Mouse (Mus musculus) MEL (cell line): ENCODE data around the gene Eef2k. TPM values are rescaled to one million over a fixed set of nuclear protein-coding genes. Genes with fewer than 3 reads are reported as not detected.

ENCODE experiments used
- DNase-seq: peaks from one replicate; pipeline ENCODE4 v3.0.0; 2011; ENCODE audit warnings: low read depth, low spot score
- H3K27ac ChIP-seq: 2 replicates; pipeline ENCODE4 v1.5.1; 2012; ENCODE audit warnings: low read depth, mild to moderate bottlenecking, control low read depth, low read length, moderate library complexity; ENCODE audit not compliant: control insufficient read depth
- H3K27me3 ChIP-seq, 2 experiments: fragments of 150-350 bp in 1 of 2; sonication (generic) in 1 of 2; 2 replicates each; pipeline ENCODE4 v1.6.1; 2012; ENCODE audit warnings: low read length in 2 of 2, mild to moderate bottlenecking in 2 of 2, improper control_type of control experiment in 1 of 2, moderate library complexity in 1 of 2; ENCODE audit not compliant: insufficient read depth in 2 of 2, control insufficient read depth in 1 of 2
- H3K36me3 ChIP-seq, 2 experiments: 2 replicates each; pipeline ENCODE4 v1.6.1; 2012 to 2014; ENCODE audit warnings: low read length in 2 of 2, improper control_type of control experiment in 1 of 2, inconsistent platforms in 1 of 2, mild to moderate bottlenecking in 1 of 2; ENCODE audit not compliant: insufficient read depth in 2 of 2, control insufficient read depth in 1 of 2
- H3K4me1 ChIP-seq, 2 experiments: fragments of 150-350 bp in 1 of 2; sonication (generic) in 1 of 2; 2 replicates each; pipeline ENCODE4 v1.6.1; 2012; ENCODE audit warnings: low read length in 2 of 2, improper control_type of control experiment in 1 of 2, mild to moderate bottlenecking in 1 of 2; ENCODE audit not compliant: insufficient read depth in 2 of 2, control insufficient read depth in 1 of 2
- H3K4me3 ChIP-seq, 2 experiments: fragments of 150-350 bp in 1 of 2; sonication (generic) in 1 of 2; 2 replicates each; pipeline ENCODE4 v1.5.1; 2012; ENCODE audit warnings: low read depth in 2 of 2, low read length in 2 of 2, mild to moderate bottlenecking in 2 of 2, moderate library complexity in 2 of 2, control low read depth in 1 of 2, improper control_type of control experiment in 1 of 2; ENCODE audit not compliant: control insufficient read depth in 1 of 2, insufficient read depth in 1 of 2
- H3K79me2 ChIP-seq: 2 replicates; pipeline ENCODE4 v1.6.1; 2012; ENCODE audit warnings: mild to moderate bottlenecking, low read length, moderate library complexity; ENCODE audit not compliant: control insufficient read depth, poor library complexity, insufficient read depth
- H3K9ac ChIP-seq: 2 replicates; pipeline ENCODE4 v1.6.1; 2012; ENCODE audit warnings: low read depth, mild to moderate bottlenecking, control low read depth, low read length, moderate library complexity; ENCODE audit not compliant: control insufficient read depth, poor library complexity, severe bottlenecking
- H3K9me3 ChIP-seq: fragments of 150-350 bp; sonication (generic); replicated peaks from 2 replicates; pipeline ENCODE4 v1.6.1; 2012; ENCODE audit warnings: mild to moderate bottlenecking, low read length, improper control_type of control experiment, moderate library complexity; ENCODE audit not compliant: insufficient read depth
- E2F4 ChIP-seq: IDR thresholded peaks from 2 replicates; pipeline ENCODE4 v1.6.1; 2011; ENCODE audit warnings: low read depth, low read length, improper control_type of control experiment, borderline replicate concordance
- EP300 ChIP-seq, 2 experiments: IDR thresholded peaks; 2 replicates each; pipeline ENCODE4 v1.6.1; 2011; ENCODE audit warnings: improper control_type of control experiment in 2 of 2, low read length in 2 of 2, low read depth in 1 of 2, mild to moderate bottlenecking in 1 of 2
- ETS1 ChIP-seq: IDR thresholded peaks from 2 replicates; pipeline ENCODE4 v1.6.1; 2012; ENCODE audit warnings: low read depth, mild to moderate bottlenecking, inconsistent platforms, low read length, improper control_type of control experiment, moderate library complexity
- GABPA ChIP-seq: IDR thresholded peaks from 2 replicates; pipeline ENCODE4 v1.6.1; 2012; ENCODE audit warnings: low read depth, mild to moderate bottlenecking, inconsistent platforms, low read length, improper control_type of control experiment, moderate library complexity
- GATA1 ChIP-seq: IDR thresholded peaks from 2 replicates; pipeline ENCODE4 v1.6.1; 2011; ENCODE audit warnings: low read depth, low read length, improper control_type of control experiment
- KAT2A ChIP-seq: conservative IDR thresholded peaks from 2 replicates; pipeline ENCODE4 v1.6.1; 2012; ENCODE audit warnings: low read depth, low read length, improper control_type of control experiment, inconsistent platforms
- MYB ChIP-seq: IDR thresholded peaks from 2 replicates; pipeline ENCODE4 v1.6.1; 2011; ENCODE audit warnings: mild to moderate bottlenecking, low read depth, low read length, improper control_type of control experiment
- MYC ChIP-seq: IDR thresholded peaks from 2 replicates; pipeline ENCODE4 v1.6.1; 2011; ENCODE audit warnings: low read depth, mild to moderate bottlenecking, low read length, improper control_type of control experiment, moderate library complexity
- NELFE ChIP-seq: IDR thresholded peaks from 2 replicates; pipeline ENCODE4 v1.6.1; 2011; ENCODE audit warnings: low read depth, low read length, improper control_type of control experiment
- POLR2AphosphoS2 ChIP-seq: IDR thresholded peaks from 2 replicates; pipeline ENCODE4 v1.6.1; 2011; ENCODE audit warnings: low read length, improper control_type of control experiment
- RCOR1 ChIP-seq: IDR thresholded peaks from 2 replicates; pipeline ENCODE4 v1.6.1; 2012; ENCODE audit warnings: low read depth, mild to moderate bottlenecking, inconsistent platforms, low read length, improper control_type of control experiment
- SMC3 ChIP-seq: IDR thresholded peaks from 2 replicates; pipeline ENCODE4 v1.6.1; 2011; ENCODE audit warnings: low read depth, low read length, improper control_type of control experiment
- TBP ChIP-seq: IDR thresholded peaks from 2 replicates; pipeline ENCODE4 v1.8.0; 2011; ENCODE audit warnings: low read depth, low read length, improper control_type of control experiment
- TCF12 ChIP-seq: IDR thresholded peaks from 2 replicates; pipeline ENCODE4 v1.6.1; 2014; ENCODE audit warnings: low read depth, mild to moderate bottlenecking, inconsistent platforms, low read length, improper control_type of control experiment, moderate library complexity
- UBTF ChIP-seq: IDR thresholded peaks from 2 replicates; pipeline ENCODE4 v1.6.1; 2012; ENCODE audit warnings: low read depth, mild to moderate bottlenecking, inconsistent platforms, low read length, improper control_type of control experiment, moderate library complexity, borderline replicate concordance; ENCODE audit not compliant: insufficient read depth
- USF1 ChIP-seq: IDR thresholded peaks from 2 replicates; pipeline ENCODE4 v1.6.1; 2014; ENCODE audit warnings: low read depth, mild to moderate bottlenecking, inconsistent platforms, low read length, improper control_type of control experiment, moderate library complexity
- ZC3H11A ChIP-seq: IDR thresholded peaks from 2 replicates; pipeline ENCODE4 v1.6.1; 2012; ENCODE audit warnings: low read depth, mild to moderate bottlenecking, inconsistent platforms, low read length, improper control_type of control experiment
- polyA plus RNA-seq, 2 experiments: library from polyadenylated mRNA; stranded (reverse) in 1 of 2; unstranded in 1 of 2; fragments of >175 nt in 1 of 2; fragments of >200 nt in 1 of 2; gene quantifications; 2 replicates each; pipeline versions ENCODE4 v1.2.1 to v1.2.4; 2012; ENCODE audit warnings: low replicate concordance in 2 of 2, low read depth in 1 of 2; ENCODE audit not compliant: insufficient read length in 2 of 2, insufficient read depth in 1 of 2, missing spikeins in 1 of 2
- total RNA-seq: library from RNA; depleted of rRNA; stranded (reverse); fragments of 300-350 nt; gene quantifications from 2 replicates; pipeline ENCODE4 v1.2.3, GENCODE M21; 2012

Eef2k gene
- total and polyA plus RNA-seq, 3 experiments, result 56.2 to 69.2 TPM; not detected in 1

- Histone ChIP-seq H3K79me2 (peaks cover 1% of the 10 kb centered on the region; the same call in 1 of the 2 replicates), H3K9me3 (no peaks in the 10 kb centered on the region), H3K27ac (no peak overlapping the region; the same call in 1 of the 2 replicates), H3K27me3 (no peaks in the 10 kb centered on the region), H3K9ac (no peak overlapping the region), H3K36me3 (peaks cover 0 to 39% of the 10 kb centered on the region in 2 experiments; a peak in 3 of 4 replicates), H3K4me3 (no peak overlapping the region), H3K4me1 (peaks cover 35 to 40% of the 10 kb centered on the region in 2 experiments)
- DNase-seq, result no peak
- TF ChIP-seq E2F4 (no peak), POLR2AphosphoS2 (no peak), GABPA (no peak), UBTF (no peak), ETS1 (0 out of 2 replicates have a peak, but pooled peaks have one; percentile 16), SMC3 (no peak), NELFE (no peak), TBP (no peak), ZC3H11A (no peak), TCF12 (no peak), GATA1 (no peak), EP300 (IDR thresholded peaks at IDR 0.05; ENCODE audit: low read depth in 1 of 2, low read length in 2 of 2) (peak in 1 of 2 experiments; percentile 26; a peak in 1 of 4 replicates), KAT2A (no peak), MYC (no peak), RCOR1 (0 out of 2 replicates have a peak, but pooled peaks have one; percentile 4)
These were observed 7.5 kb downstream of the Eef2k start for GRCm38 (mm10) chr7:120850165-120850564.

DNA sequence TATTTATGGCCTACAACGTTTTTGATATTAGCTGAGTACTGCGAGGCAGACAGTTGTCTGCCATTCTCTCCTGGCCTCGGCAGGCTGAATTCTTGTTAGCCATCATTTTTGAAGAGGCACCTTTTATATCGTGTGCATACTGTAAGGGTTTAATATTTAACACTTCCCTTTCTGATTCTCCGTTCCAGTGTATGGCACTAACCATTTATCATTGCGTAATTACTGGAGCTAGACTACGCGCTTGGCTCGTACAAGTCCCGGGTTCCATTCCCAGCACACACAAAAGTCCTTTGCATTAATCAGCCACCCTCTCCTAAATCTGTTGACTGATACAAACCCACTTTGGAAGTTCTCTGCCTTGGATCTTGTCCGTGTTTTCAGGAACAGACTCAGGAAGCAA, 17.2 kb downstream of the Eef2k start:
- Histone ChIP-seq H3K9me3 (no peaks in the 10 kb centered on the region), H3K27ac (peak overlapping the region; percentile 95; the same call in 1 of the 2 replicates), H3K36me3 (peaks cover 2 to 62% of the 10 kb centered on the region in 2 experiments; a peak in 3 of 4 replicates), H3K4me3 (no peak overlapping the region), H3K27me3 (no peaks in the 10 kb centered on the region), H3K4me1 (peaks cover 43 to 53% of the 10 kb centered on the region in 2 experiments), H3K9ac (no peak overlapping the region), H3K79me2 (peaks cover 25% of the 10 kb centered on the region)
- DNase-seq, result no peak
- TF ChIP-seq MYB (no peak), TCF12 (no peak), USF1 (no peak), GATA1 (no peak)
